Mouse (Mus musculus): ENCODE results near the gene Sart3. TPM values are rescaled to one million over a fixed set of nuclear protein-coding genes. Genes with fewer than 3 reads are reported as not detected.

Gene Sart3
- 32.5 and 52.4 TPM in 2 replicates for polyA plus RNA-seq (2012)

GRCm38 (mm10) chr5:113772450-113772895 is at the start of gene Sart3, which contains the start of gene Iscu:
Gene Sart3, minus strand, starts transcription at chr5:113772510.
Gene Iscu, plus strand, starts transcription at chr5:113772748.

GRCm38 (mm10) chr5:113800280-113800679 is 28.0 kb upstream of the Sart3 start, which contains the start of gene Tmem119:
Gene Tmem119, minus strand, starts transcription at chr5:113800516.

GRCm38 (mm10) chr5:113735345-113736112 is 36.8 kb downstream of the Sart3 start, which contains the start of gene Ficd:
Gene Ficd, plus strand, starts transcription at chr5:113735803.

GRCm38 (mm10) chr5:113724446-113724845 is 47.9 kb downstream of the Sart3 start, which contains the start of gene 1700069L16Rik:
Gene 1700069L16Rik, minus strand, starts transcription at chr5:113724772.

Other genes with a start within 250 kb of the Sart3 start
- 0.16 and 0.39 TPM in 2 replicates for gene Cmklr1, start 122.1 kb downstream of the Sart3 start, polyA plus RNA-seq (2012)
- not detected in 2 replicates for gene 1700069L16Rik, start 47.7 kb downstream of the Sart3 start, polyA plus RNA-seq (2012)
- gene Ficd, start 36.7 kb downstream of the Sart3 start, polyA plus RNA-seq (2012), result 2.9 and 3.0 TPM in 2 replicates
- 69.6 and 75.8 TPM in 2 replicates for gene Iscu, start 238 bp upstream of the Sart3 start, polyA plus RNA-seq (2012)
- gene Tmem119, start 28.0 kb upstream of the Sart3 start, polyA plus RNA-seq (2012), result 6.4 and 11.3 TPM in 2 replicates
- gene Selplg, start 60.1 kb upstream of the Sart3 start, polyA plus RNA-seq (2012), result 613 and 855 TPM in 2 replicates
- gene Coro1c, start 136.2 kb upstream of the Sart3 start, polyA plus RNA-seq (2012), result 39.9 and 42.0 TPM in 2 replicates
- 10.6 and 13.3 TPM in 2 replicates for gene Ssh1, start 221.4 kb upstream of the Sart3 start, polyA plus RNA-seq (2012)
- not detected in 2 replicates for gene Dao, start 231.2 kb upstream of the Sart3 start, polyA plus RNA-seq (2012)

Data from megakaryocyte-erythroid progenitor cell, adult 5 weeks (primary cell).